Mouse (Mus musculus) brain, embryonic 14.5 days (tissue): ENCODE results near the gene Tmem106a. TPM values are rescaled to one million over a fixed set of nuclear protein-coding genes. Genes with fewer than 3 reads are reported as not detected.
A peak's percentile ranks its signal among the peaks of the same experiment; 100 is the strongest.
"Not testable (repeated sequence)": the region's sequence is repeated elsewhere in the genome, so short reads cannot be mapped to it uniquely, and the experiment has no call there.

Experiments
- DNase-seq: peaks from one replicate; pipeline ENCODE4 v3.0.0-alpha.2; 2011; ENCODE audit warnings: low read depth
- CTCF ChIP-seq: fragments of 200-500 bp; IDR thresholded peaks from 2 replicates; pipeline ENCODE4 v1.5.1; 2012; ENCODE audit warnings: inconsistent platforms, mild to moderate bottlenecking, moderate library complexity, borderline replicate concordance; ENCODE audit not compliant: insufficient read depth, insufficient read length; ENCODE audit errors: extremely low read depth
- POLR2A ChIP-seq: fragments of 200-500 bp; IDR thresholded peaks from 2 replicates; pipeline ENCODE4 v1.6.1; 2012; ENCODE audit warnings: mild to moderate bottlenecking, inconsistent platforms, borderline replicate concordance; ENCODE audit not compliant: poor library complexity, insufficient read depth, insufficient read length, severe bottlenecking; ENCODE audit errors: extremely low read depth
- polyA plus RNA-seq: library from polyadenylated mRNA; depleted of rRNA; stranded (reverse); fragments of >200 nt; gene quantifications from 2 replicates; pipeline ENCODE4 v1.2.3, GENCODE M21; 2012

The Tmem106a gene
- polyA plus RNA-seq, 1 experiment: 3.6 TPM

GRCm38 (mm10) chr11:101604531-101605453 lies 22.8 kb downstream of the Tmem106a start:
- peak; percentile 90 for DNase-seq
- 0 out of 2 replicates have a peak, but pooled peaks have one; percentile 15 for TF ChIP-seq POLR2A

- DNase-seq: not testable (repeated sequence)
Measured at GRCm38 (mm10) chr11:101607134-101607533, 25.1 kb downstream of the Tmem106a start.

- DNase-seq: no peak
- TF ChIP-seq CTCF (no peak), POLR2A (no peak)
Measured at GRCm38 (mm10) chr11:101610445-101610844, 28.4 kb downstream of the Tmem106a start.

GRCm38 (mm10) chr11:101613596-101613995 lies 31.6 kb downstream of the Tmem106a start:
- DNase-seq: no peak

GRCm38 (mm10) chr11:101614116-101614515 lies 32.1 kb downstream of the Tmem106a start:
- DNase-seq: peak; percentile 55
- TF ChIP-seq POLR2A (no peak), CTCF (no peak)

More at GRCm38 (mm10) chr11:101613596-101613995, 31.6 kb downstream of the Tmem106a start:
- no peak for TF ChIP-seq POLR2A
- no peak for TF ChIP-seq CTCF

- no peak for TF ChIP-seq CTCF
- TF ChIP-seq POLR2A: no peak
- no peak for DNase-seq
Measured at GRCm38 (mm10) chr11:101615380-101615779, 33.3 kb downstream of the Tmem106a start.

- TF ChIP-seq POLR2A (no peak), CTCF (no peak)
- DNase-seq: no peak
Measured at GRCm38 (mm10) chr11:101616104-101616503, 34.1 kb downstream of the Tmem106a start.

- no peak for TF ChIP-seq CTCF
- TF ChIP-seq POLR2A: no peak
- DNase-seq: peak; percentile 89
Measured at GRCm38 (mm10) chr11:101616948-101617767, 35.1 kb downstream of the Tmem106a start.

- peak; percentile 96 for DNase-seq
- no peak for TF ChIP-seq POLR2A
- TF ChIP-seq CTCF: no peak
Measured at GRCm38 (mm10) chr11:101617849-101618248, 35.8 kb downstream of the Tmem106a start.

- TF ChIP-seq CTCF: no peak
- DNase-seq: no peak
Measured at GRCm38 (mm10) chr11:101618596-101618995, 36.6 kb downstream of the Tmem106a start.

GRCm38 (mm10) chr11:101620022-101620655 lies 38.1 kb downstream of the Tmem106a start:
- DNase-seq: not testable (repeated sequence)

- no peak for DNase-seq
- TF ChIP-seq POLR2A (no peak), CTCF (no peak)
Measured at GRCm38 (mm10) chr11:101626649-101626994, 44.6 kb downstream of the Tmem106a start.

GRCm38 (mm10) chr11:101626995-101627856 lies 45.2 kb downstream of the Tmem106a start, which contains the start of gene Rdm1:
Rdm1 (plus strand) TSS chr11:101627195.
- peak; percentile 61; the same call in 1 of the 2 replicates for TF ChIP-seq POLR2A
- TF ChIP-seq CTCF: no peak
- peak; percentile 96 for DNase-seq
